Mouse (Mus musculus): Measurements from ENCODE around the gene Rasip1. TPM values are rescaled to one million over a fixed set of nuclear protein-coding genes. Genes with fewer than 3 reads are reported as not detected.

The Rasip1 gene
- polyA plus RNA-seq, 1 experiment from 2014 or later, result 35.3 TPM

GRCm38 (mm10) chr7:45634946-45635681, 7.8 kb downstream of the Rasip1 start:
- no peak for ATAC-seq (ENCODE audit: insufficient read depth)
- Histone ChIP-seq H3K4me1 (ENCODE audit: insufficient read depth) (peaks cover 21% of the 10 kb centered on the region), H3K9ac (no peak overlapping the region), H3K4me3 (ENCODE audit: low read depth, low read length) (no peak overlapping the region), H3K36me3 (ENCODE audit: insufficient read depth) (peaks cover 14% of the 10 kb centered on the region; the same call in 1 of the 2 replicates), H3K4me2 (no peak overlapping the region), H3K27ac (ENCODE audit: low read depth) (peak overlapping the region; percentile 79), H3K27me3 (ENCODE audit: insufficient read depth, low read length) (no peaks in the 10 kb centered on the region), H3K9me3 (ENCODE audit: low read depth, low read length) (no peaks in the 10 kb centered on the region)
- WGBS, result 75% methylated on average over 11 of the region's 11 CpGs
- peak; percentile 67 for DNase-seq
- TF ChIP-seq CTCF (IDR thresholded peaks at IDR 0.05; ENCODE audit: low read depth), result no peak

- H3K4me2 ChIP-seq, result peak overlapping the region; percentile 3; the same call in 1 of the 2 replicates
- H3K36me3 ChIP-seq (ENCODE audit: insufficient read depth), result peaks cover 14% of the 10 kb centered on the region; the same call in 1 of the 2 replicates
- H3K4me1 ChIP-seq (ENCODE audit: insufficient read depth), result peaks cover 27% of the 10 kb centered on the region
- no peak overlapping the region for H3K9ac ChIP-seq
- no peaks in the 10 kb centered on the region for H3K9me3 ChIP-seq (ENCODE audit: low read depth, low read length)
- no peak overlapping the region for H3K4me3 ChIP-seq (ENCODE audit: low read depth, low read length)
- peak overlapping the region; percentile 79; the same call in 1 of the 2 replicates for H3K27ac ChIP-seq (ENCODE audit: low read depth)
- no peak for TF ChIP-seq CTCF (IDR thresholded peaks at IDR 0.05; ENCODE audit: low read depth)
- DNase-seq (peak; percentile 91), ATAC-seq (ENCODE audit: insufficient read depth) (0 out of 2 replicates have a peak, but pooled peaks have one; percentile 15)
- no peaks in the 10 kb centered on the region for H3K27me3 ChIP-seq (ENCODE audit: insufficient read depth, low read length)
- 49% methylated on average over 15 of the region's 15 CpGs for WGBS
Observed at GRCm38 (mm10) chr7:45635711-45636688, 8.7 kb downstream of the Rasip1 start.

GRCm38 (mm10) chr7:45637710-45638109, 10.4 kb downstream of the Rasip1 start:
- Histone ChIP-seq H3K9ac (no peak overlapping the region), H3K4me3 (ENCODE audit: low read depth, low read length) (peak overlapping the region; percentile 31; the same call in 1 of the 2 replicates), H3K4me1 (ENCODE audit: insufficient read depth) (peaks cover 34% of the 10 kb centered on the region), H3K36me3 (ENCODE audit: insufficient read depth) (peaks cover 14% of the 10 kb centered on the region; the same call in 1 of the 2 replicates), H3K4me2 (peak overlapping the region; percentile 62), H3K27ac (ENCODE audit: low read depth) (no peak overlapping the region), H3K27me3 (ENCODE audit: insufficient read depth, low read length) (no peaks in the 10 kb centered on the region), H3K9me3 (ENCODE audit: low read depth, low read length) (no peaks in the 10 kb centered on the region)
- DNase-seq, result no peak
- ATAC-seq (ENCODE audit: insufficient read depth), result no peak
- WGBS, result 91% methylated on average over 6 of the region's 6 CpGs
- no peak for TF ChIP-seq CTCF (IDR thresholded peaks at IDR 0.05; ENCODE audit: low read depth)

- ATAC-seq (ENCODE audit: insufficient read depth) (peak; percentile 82), DNase-seq (peak; percentile 99)
- WGBS, result 20% methylated on average over 29 of the region's 29 CpGs
- Histone ChIP-seq H3K4me1 (ENCODE audit: insufficient read depth) (peaks cover 36% of the 10 kb centered on the region), H3K9me3 (ENCODE audit: low read depth, low read length) (no peaks in the 10 kb centered on the region), H3K27me3 (ENCODE audit: insufficient read depth, low read length) (no peaks in the 10 kb centered on the region), H3K4me3 (ENCODE audit: low read depth, low read length) (peak overlapping the region; percentile 31), H3K36me3 (ENCODE audit: insufficient read depth) (peaks cover 14% of the 10 kb centered on the region; the same call in 1 of the 2 replicates), H3K4me2 (peak overlapping the region; percentile 62), H3K27ac (ENCODE audit: low read depth) (no peak overlapping the region), H3K9ac (no peak overlapping the region)
- no peak for TF ChIP-seq CTCF (IDR thresholded peaks at IDR 0.05; ENCODE audit: low read depth)
Observed at GRCm38 (mm10) chr7:45638623-45639401, 11.5 kb downstream of the Rasip1 start.

GRCm38 (mm10) chr7:45639561-45640027, 12.3 kb downstream of the Rasip1 start, which contains the start of gene Mamstr:
Gene Mamstr, plus strand, starts transcription at chr7:45639977.
- Histone ChIP-seq H3K36me3 (ENCODE audit: insufficient read depth) (peaks cover 14% of the 10 kb centered on the region; the same call in 1 of the 2 replicates), H3K27me3 (ENCODE audit: insufficient read depth, low read length) (no peaks in the 10 kb centered on the region), H3K4me1 (ENCODE audit: insufficient read depth) (peaks cover 36% of the 10 kb centered on the region), H3K4me2 (peak within 1 kb of the TSS; percentile 62), H3K9me3 (ENCODE audit: low read depth, low read length) (no peaks in the 10 kb centered on the region), H3K4me3 (ENCODE audit: low read depth, low read length) (no peak within 1 kb of the TSS), H3K9ac (no peak within 1 kb of the TSS), H3K27ac (ENCODE audit: low read depth) (peak within 1 kb of the TSS; percentile 12; the same call in 1 of the 2 replicates)
- TF ChIP-seq CTCF (IDR thresholded peaks at IDR 0.05; ENCODE audit: low read depth), result no peak
- WGBS, result 19% methylated on average over 19 of the region's 19 CpGs
- ATAC-seq (ENCODE audit: insufficient read depth), result no peak
- DNase-seq, result peak; percentile 40
